Mouse (Mus musculus) C2C12 (cell line): Measurements from ENCODE around the gene Hyal1. TPM values are rescaled to one million over a fixed set of nuclear protein-coding genes. Genes with fewer than 3 reads are reported as not detected.

Experiments used
- H3K27me3 ChIP-seq: one replicate; pipeline ENCODE4 v1.6.1; 2011; ENCODE audit not compliant: control insufficient read depth, insufficient read depth, insufficient read length
- H3K36me3 ChIP-seq: one replicate; pipeline ENCODE4 v1.6.1; 2011; ENCODE audit not compliant: control insufficient read depth, insufficient read depth
- H3K4me3 ChIP-seq: one replicate; pipeline ENCODE4 v1.5.1; 2011; ENCODE audit warnings: mild to moderate bottlenecking, control low read depth; ENCODE audit not compliant: poor library complexity, insufficient read depth, severe bottlenecking
- H3K79me2 ChIP-seq: one replicate; pipeline ENCODE4 v1.6.1; 2011; ENCODE audit not compliant: control insufficient read depth, insufficient read depth
- H3K79me3 ChIP-seq: one replicate; pipeline ENCODE4 v1.6.1; 2011; ENCODE audit warnings: low read depth, control low read depth
- H3ac ChIP-seq: one replicate; pipeline ENCODE3; 2011; ENCODE audit warnings: low read depth; ENCODE audit not compliant: control insufficient read depth, insufficient read length
- CEBPB ChIP-seq: IDR thresholded peaks from one replicate; pipeline ENCODE4 v1.6.1; 2011; ENCODE audit warnings: low read depth, mild to moderate bottlenecking, control low read depth, moderate library complexity
- CTCF ChIP-seq: IDR thresholded peaks from one replicate; pipeline ENCODE4 v1.5.1; 2011; ENCODE audit not compliant: control insufficient read depth, insufficient read depth, insufficient read length
- FOSL1 ChIP-seq: IDR thresholded peaks from one replicate; pipeline ENCODE4 v1.8.0; 2011; ENCODE audit warnings: mild to moderate bottlenecking, low read length; ENCODE audit not compliant: poor library complexity, insufficient read depth, severe bottlenecking
- MAX ChIP-seq: IDR thresholded peaks from one replicate; pipeline ENCODE4 v1.6.1; 2011; ENCODE audit warnings: mild to moderate bottlenecking, control low read depth
- MYOD1 ChIP-seq: IDR thresholded peaks from one replicate; pipeline ENCODE4 v1.6.1; 2011; ENCODE audit warnings: low read depth; ENCODE audit not compliant: control insufficient read depth, insufficient read length
- MYOG ChIP-seq: IDR thresholded peaks from one replicate; pipeline ENCODE4 v1.6.1; 2011; ENCODE audit not compliant: control insufficient read depth, insufficient read length; ENCODE audit errors: extremely low read depth
- USF1 ChIP-seq: IDR thresholded peaks from one replicate; pipeline ENCODE4 v1.6.1; 2011; ENCODE audit warnings: low read depth, mild to moderate bottlenecking, control low read depth, moderate library complexity
- polyA plus RNA-seq: library from polyadenylated mRNA; unstranded; fragments of >200 nt; fragmentation: generic; extraction: Trizol; gene quantifications from one replicate; pipeline ENCODE4 v1.2.1, GENCODE M21; 2012; ENCODE audit warnings: missing spikeins

Hyal1 gene
- polyA plus RNA-seq, 1 experiment = 1.2 TPM

DNA sequence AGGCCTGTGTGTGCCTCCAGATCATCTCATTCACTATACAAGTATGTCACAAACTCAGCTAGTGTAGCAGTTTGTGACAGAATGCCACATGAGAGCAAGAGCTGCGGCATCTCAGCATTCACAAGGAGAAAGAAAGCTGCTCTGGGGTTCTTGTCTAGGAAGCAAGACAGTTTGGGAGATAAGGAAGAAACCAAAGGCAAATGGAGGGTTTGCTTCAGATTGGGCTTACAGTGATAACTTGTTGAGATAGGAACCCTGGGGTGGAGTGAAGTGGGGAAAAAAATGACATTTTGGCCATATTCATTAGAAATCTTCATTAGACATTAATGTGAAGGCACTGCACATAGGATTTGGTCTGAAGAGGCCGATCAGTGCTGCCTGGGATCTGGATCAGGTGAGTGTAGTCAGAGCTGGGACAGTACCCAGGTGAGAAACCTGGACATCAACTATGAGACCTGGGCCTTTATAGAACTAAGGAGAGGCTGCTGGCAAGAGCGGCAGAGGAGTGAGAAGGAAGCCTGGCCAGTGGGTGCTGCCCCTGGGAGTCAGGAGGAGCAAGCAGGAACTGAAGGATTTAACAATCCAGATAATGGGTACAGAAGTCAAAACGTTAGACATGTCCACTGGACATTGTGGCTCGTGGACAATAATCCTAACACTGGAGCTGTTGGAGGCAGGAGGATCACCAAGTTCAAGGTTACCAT lies 23.9 kb upstream of the Hyal1 start:
- no peak for TF ChIP-seq CEBPB
- no peak for TF ChIP-seq MYOD1
- TF ChIP-seq MAX = no peak
- TF ChIP-seq CTCF = no peak
- no peak for TF ChIP-seq USF1
- TF ChIP-seq FOSL1 = no peak
- TF ChIP-seq MYOG = no peak
- Histone ChIP-seq H3K4me3 (no peak overlapping the region), H3K36me3 (peaks cover 16% of the 10 kb centered on the region), H3ac (peak overlapping the region; percentile 52), H3K79me2 (peaks cover 59% of the 10 kb centered on the region), H3K27me3 (no peaks in the 10 kb centered on the region), H3K79me3 (peaks cover 33% of the 10 kb centered on the region)

DNA sequence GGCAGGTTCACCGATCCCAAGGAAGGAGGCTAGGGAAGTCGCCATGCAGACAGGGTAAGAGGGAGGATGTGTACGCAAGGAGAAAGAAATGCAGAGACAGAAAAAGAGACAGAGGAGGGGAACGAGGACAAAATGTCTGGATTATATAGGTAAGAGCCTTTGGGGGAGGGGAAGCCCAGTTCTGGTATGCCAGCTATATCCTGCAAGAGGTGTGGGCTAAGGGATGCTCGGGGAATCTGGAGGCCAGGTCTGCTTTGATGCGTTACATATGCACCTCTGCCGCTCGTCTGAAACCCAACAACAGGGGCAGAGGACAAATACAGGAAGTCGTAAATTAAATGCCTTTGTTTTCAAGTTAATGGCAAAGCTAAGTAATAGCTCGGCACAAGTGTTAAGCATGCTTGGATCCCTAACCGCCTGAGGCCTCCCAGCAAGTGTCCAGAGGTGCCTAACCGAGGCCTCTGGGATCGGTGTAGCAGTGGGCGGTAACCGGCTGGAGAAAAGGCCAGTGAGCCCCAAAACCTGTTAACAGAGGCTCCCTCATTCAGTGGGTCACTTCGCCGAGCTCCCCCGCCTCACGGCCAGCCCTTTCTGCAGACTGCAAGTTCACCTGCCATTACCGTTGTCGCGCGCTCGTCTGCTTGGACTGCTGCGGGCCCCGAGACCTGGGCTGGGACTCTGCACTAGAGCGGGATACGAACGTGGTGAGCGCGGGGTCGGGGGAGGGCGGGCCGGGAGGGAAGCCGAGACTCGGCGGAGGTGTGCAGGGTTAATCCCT lies 23.0 kb upstream of the Hyal1 start:
- Histone ChIP-seq H3ac (peak overlapping the region; percentile 52), H3K79me2 (peaks cover 67% of the 10 kb centered on the region), H3K4me3 (peak overlapping the region; percentile 82), H3K79me3 (peaks cover 34% of the 10 kb centered on the region), H3K27me3 (no peaks in the 10 kb centered on the region), H3K36me3 (peaks cover 25% of the 10 kb centered on the region)
- TF ChIP-seq CEBPB (no peak), MYOD1 (no peak), MAX (no peak), CTCF (no peak), FOSL1 (no peak), USF1 (no peak), MYOG (no peak)

DNA sequence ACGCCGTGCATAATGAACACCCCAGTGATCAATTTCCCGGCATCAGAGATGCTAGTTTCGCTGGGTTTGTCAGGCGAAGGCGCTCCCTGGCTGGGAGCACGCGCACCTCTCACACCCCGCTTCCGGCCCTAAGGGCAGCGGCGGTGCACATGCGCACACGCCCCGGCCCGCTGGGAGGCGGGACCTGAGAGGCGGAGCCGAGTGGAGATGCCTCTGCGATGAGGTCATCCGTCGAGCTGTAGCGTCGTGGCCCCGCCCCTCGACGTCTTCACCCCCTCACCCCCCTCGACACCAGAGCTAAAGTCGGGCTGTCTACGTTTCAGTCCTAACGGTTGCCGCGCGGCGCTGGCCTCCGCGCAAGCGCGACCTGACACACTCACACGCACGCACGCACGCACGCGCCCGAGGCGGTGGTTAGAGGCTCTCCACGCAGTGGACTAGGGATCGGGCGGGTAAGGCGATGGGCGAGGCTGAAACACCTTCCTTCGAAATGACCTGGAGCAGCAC lies 22.4 kb upstream of the Hyal1 start:
- TF ChIP-seq MAX (peak; percentile 73), MYOG (no peak)
- H3K27me3 ChIP-seq = no peaks in the 10 kb centered on the region
- peaks cover 32% of the 10 kb centered on the region for H3K36me3 ChIP-seq
- H3K79me3 ChIP-seq = peaks cover 40% of the 10 kb centered on the region
- peaks cover 74% of the 10 kb centered on the region for H3K79me2 ChIP-seq
- peak overlapping the region; percentile 82 for H3K4me3 ChIP-seq
- peak overlapping the region; percentile 97 for H3ac ChIP-seq

- Histone ChIP-seq H3K79me2 (peaks cover 80% of the 10 kb centered on the region), H3K79me3 (peaks cover 43% of the 10 kb centered on the region), H3ac (peak overlapping the region; percentile 97), H3K36me3 (peaks cover 38% of the 10 kb centered on the region), H3K27me3 (no peaks in the 10 kb centered on the region), H3K4me3 (peak overlapping the region; percentile 82)
- TF ChIP-seq CTCF = no peak
Measured at GRCm38 (mm10) chr9:107555031-107555457, 21.7 kb upstream of the Hyal1 start.

DNA sequence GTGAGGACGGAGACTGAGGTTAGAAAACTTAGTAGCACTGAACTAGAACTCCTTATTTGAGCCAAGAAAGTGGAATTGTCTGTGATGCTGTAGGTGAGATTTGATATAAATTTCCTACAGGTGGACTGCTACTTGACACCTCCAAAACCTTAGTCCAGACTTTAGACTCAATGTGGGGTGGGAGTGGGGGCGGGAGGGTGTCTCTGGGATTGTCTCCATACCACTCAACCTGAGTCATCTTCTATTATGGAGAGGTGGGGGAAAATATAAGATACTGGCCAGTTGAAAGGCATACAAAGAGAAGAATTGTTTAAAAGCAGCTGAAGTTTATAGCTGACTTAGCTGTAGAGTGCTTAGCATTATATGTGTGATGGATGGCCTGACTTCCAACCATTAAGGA lies 21.0 kb upstream of the Hyal1 start:
- Histone ChIP-seq H3K4me3 (peak overlapping the region; percentile 82), H3ac (peak overlapping the region; percentile 67), H3K79me3 (peaks cover 43% of the 10 kb centered on the region), H3K79me2 (peaks cover 80% of the 10 kb centered on the region), H3K36me3 (peaks cover 45% of the 10 kb centered on the region), H3K27me3 (no peaks in the 10 kb centered on the region)
- TF ChIP-seq CTCF (no peak), MYOD1 (no peak), FOSL1 (no peak), MYOG (no peak), CEBPB (no peak), USF1 (no peak), MAX (no peak)
